Mouse (Mus musculus) left cerebral cortex, adult 8-10 months (tissue): ENCODE data around the gene Vsig2. TPM values are rescaled to one million over a fixed set of nuclear protein-coding genes. Genes with fewer than 3 reads are reported as not detected.
A peak's percentile ranks its signal among the peaks of the same experiment; 100 is the strongest.

Experiments
- DNase-seq, 2 experiments: peaks; one replicate each; pipeline ENCODE4 v3.0.0; 2022; ENCODE audit warnings: low spot score in 2 of 2
- total RNA-seq, 4 experiments: library from RNA; stranded (reverse); gene quantifications; 2 replicates each; pipeline ENCODE4 v1.2.4; 2022

Gene Vsig2
- total RNA-seq, 4 experiments from 2014 or later: 2.8 to 4.6 (median 3.8) TPM

DNA sequence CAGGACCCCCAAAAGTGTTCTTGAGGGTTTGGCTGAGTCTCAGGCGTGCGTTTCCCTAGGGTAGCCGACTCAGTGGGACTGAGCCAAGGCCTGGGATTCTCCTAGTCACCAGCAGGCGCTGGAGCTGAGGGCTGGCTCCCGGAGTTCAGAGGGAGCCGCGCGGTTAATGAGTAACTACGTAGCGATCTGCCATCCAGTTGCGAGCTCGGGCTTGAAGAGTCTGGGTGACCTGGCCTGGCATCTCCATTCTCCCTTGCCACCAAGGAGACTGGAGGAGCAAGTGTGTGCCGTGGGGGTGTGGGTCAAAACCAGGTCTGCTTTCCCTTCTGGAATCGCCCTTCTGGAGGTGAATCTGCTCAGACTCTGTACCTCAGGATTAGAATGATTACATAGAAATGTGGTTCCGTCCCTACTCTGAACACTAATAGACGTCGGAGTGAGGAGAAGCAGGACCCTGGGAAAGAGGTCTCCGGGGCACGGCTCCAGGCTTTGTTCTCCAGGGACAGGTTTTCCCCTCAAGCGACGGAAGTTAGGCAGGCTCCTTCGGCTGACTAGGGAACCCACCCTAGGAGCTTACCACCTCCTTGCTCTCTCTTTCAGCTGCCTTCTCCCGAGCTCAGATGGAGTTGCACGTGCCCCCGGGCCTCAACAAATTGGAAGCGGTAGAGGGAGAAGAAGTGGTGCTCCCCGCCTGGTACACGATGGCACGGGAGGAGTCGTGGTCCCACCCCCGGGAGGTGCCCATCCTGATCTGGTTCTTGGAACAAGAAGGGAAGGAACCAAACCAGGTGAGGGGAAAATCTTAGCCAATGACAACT, 8.0 kb upstream of the Vsig2 start:
- DNase-seq: no peak

DNA sequence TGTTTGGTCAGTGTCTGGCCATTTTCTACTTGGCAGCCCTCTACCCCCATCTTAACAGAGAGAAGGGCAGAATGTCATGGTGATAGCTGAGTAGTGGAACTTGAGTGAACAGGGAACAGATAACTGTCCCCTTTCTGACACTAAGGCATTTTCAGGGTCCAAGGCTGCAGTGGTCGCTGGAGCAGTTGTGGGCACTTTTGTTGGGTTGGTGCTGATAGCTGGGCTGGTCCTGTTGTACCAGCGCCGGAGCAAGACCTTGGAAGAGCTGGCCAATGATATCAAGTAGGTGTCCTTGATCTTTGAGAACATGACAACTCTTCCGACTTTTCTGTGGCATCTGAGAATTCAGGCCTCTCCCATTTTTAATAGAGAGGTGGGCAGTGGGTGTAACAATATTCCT, 2.2 kb upstream of the Vsig2 start:
- no peak for DNase-seq

DNA sequence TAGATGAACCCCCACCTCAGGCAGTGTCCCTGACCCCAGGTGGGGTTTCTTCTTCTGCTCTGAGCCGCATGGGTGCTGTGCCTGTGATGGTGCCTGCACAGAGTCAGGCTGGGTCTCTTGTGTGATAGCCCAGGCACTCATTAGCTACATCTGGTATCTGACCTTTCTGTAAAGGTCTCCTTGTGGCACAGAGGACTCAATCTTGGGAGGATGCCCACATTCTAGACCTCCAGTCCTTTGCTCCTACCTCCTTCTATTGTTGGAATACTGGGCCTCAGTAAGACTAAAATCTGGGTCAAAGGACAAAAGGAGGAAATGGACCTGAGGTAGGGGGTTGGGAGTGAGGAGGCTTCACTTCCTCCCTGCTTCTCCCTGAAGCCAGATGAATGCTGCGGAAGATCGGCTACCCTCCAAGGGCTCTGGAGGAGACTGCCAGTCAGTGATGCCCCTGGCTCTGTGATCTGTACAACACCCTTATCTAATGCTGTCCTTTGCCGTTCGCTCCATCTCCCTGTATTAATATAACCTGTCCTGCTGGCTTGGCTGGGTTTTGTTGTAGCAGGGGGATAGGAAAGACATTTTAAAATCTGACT, 1.3 kb upstream of the Vsig2 start:
- DNase-seq: no peak

DNA sequence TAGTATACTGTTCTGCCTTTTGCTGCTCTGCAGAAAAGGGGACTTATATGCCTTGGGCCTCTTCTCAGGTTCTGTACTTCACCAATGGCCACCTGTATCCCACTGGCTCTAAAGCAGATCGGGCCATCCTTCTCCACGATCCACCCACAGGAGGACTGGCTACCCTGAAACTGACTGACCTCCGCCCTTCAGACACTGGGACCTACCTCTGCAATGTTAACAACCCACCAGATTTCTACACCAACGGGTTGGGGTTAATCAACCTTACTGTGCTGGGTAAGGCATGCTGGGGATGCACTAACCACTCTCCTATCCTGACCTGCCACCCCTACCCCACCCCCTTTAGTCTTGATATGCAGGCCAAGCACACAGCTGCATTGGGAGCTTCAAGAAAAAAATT, 1.2 kb downstream of the Vsig2 start:
- DNase-seq: no peak

DNA sequence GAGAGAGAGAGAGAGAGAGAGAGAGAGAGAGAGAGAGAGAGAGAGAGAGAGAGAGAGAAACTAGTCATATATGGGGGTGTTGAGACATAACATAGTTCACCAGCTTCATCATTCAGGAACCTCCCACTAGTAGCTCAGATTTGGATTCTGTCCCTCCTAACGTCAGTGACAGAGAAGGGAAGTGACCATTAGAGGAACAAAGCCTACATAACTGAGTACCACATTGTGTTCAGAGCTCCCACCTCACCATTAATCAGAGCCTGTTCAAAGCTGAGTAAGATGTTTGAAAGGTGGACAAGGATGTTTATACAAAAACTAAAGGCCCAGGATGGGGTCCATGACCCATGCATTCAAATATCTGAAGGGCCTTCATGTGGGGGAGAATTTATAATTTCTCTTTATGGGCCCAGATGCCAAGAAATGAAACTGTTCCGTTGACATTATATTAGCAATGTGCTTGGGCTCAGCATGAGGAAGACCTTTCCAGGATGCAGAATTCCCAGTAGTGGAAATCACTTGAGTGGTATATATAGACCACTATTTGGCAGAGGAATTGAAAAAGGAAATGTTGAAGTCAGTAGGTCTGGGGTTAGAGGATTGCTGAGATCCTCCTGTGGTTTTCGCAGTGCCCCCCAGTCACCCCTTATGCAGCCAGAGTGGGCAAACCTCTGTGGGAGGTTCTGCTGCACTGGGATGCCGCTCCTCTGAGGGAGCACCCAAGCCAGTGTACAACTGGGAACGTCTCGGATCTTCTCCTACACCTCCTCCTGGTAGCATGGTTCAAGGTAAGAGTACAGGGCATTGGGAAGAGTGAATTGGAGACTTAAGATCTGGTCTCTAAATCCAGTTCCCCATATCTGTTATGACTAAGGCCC, 1.9 kb downstream of the Vsig2 start:
- DNase-seq: no peak

DNA sequence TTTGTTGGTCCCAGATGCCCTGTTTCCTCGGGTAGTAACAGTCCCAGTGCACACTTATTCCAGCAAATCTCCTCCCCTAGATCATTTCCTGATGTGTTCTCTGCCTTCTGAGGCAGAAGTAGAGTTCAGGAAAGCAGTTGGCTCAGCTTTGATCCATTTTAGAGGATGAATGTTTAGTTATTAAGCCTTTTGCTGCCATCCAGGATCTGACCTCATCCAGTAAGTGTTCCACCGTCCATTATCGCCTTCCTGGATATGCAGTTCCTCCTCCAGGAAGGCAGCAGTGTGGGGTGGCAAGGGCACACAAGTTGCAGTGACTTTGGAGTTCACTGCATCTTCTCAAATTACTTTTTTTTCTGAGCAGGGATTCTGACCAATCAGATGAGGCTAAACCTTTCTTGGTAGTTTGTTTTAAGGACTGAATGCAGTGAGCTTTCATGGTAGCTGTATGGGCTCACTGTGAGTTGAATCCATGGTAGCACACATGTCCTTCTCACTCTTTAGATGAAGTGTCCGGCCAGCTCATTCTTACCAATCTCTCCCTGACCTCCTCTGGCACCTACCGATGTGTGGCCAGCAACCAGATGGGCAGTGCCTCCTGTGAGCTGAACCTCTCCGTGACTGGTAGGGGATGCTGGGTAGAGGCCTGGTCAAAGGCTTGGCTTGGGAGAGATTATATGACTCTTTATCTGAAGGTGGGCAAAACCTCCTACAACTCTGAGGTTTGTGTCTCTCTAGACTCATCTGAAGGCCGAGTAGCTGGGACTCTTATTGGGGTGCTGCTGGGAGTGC, 3.0 kb downstream of the Vsig2 start:
- DNase-seq: no peak

GRCm38 (mm10) chr9:37543869-37544440, 4.9 kb downstream of the Vsig2 start:
- DNase-seq: no peak

DNA sequence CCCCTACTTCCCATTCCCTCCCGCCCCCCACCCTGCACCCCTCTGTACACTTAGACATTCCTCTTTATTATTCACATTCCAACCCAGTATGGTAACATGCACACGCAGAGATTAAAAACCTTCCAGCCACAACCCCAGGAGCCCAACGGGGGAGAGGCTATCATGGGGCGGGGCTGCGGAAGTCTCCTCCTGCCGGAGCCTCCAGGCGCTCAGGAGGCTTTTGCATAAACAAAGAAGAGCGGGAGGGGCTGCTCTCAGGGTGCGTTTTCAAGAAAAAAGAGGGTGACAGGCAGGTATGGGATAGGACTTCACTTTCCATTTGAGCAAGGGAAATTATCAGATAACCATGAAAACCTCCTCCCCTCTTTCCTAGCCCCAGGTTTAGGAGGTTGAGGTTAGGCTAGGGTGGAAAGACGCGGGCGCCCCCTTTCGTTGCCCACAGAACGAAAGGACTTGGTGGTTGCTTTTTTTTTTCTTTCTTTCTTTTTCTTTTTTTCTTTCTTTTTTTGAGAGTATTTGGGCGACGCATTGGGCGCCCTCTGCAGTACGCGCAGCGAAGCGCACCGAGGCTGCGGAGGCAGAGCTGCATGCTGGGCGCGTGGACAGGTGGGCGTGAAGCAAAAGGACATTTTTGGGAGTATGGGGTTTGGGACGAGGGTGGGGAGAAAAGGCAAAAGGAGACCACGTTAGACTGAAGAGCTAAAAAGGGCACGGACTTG, 5.6 kb downstream of the Vsig2 start:
- DNase-seq: no peak

DNA sequence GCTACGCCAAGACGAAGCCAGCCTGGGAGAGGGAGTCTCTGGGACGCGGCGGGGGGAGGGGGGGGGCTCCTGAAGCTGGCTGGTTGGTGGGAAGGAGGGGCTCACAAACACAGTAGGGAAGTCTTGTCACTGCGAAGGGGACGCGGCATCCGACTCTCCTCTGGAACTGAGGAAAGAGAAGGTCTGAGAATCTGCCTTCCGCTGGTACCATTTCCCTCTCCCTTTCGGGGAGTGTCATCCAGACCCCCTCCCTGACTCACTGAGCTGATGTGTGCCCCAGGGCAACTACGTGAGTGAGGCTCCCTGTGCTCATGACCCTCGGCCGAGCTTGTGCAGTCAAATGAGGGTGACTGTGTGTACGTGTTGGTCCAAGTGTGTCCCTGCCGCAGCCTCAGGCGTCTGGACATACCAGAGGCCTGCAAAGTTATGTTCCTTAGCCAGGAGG, 6.1 kb downstream of the Vsig2 start:
- DNase-seq: no peak

DNA sequence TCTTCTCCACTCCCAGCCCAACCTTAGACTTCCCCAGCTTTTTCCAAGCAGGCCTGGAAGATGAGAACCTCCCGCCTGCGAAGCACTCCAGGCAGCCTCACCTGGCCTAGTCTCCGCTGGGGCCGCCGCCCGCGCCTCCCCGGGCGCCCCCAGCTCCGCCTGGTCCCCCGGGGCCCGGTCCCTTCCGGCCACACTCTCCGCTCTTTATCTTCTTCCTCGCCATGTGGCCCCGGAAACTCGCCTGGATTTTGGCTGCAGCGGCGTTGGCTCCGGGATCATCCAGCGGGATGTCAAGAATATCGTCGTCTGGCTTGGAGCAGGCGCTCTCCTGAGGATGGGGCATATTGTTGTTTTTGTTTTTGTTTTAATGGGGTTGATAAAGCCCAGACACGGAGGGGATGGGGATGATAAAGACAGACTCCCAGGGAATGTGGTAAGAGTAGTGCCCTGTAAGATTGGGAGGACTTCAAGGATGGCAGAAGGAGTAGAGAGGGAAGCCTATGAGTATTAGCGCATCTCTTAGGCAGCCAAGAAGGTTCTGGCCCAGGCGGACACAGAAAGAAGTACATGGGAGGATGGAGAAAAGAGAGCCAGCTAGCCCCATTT, 6.9 kb downstream of the Vsig2 start:
- no peak for DNase-seq

GRCm38 (mm10) chr9:37546889-37547288, 7.8 kb downstream of the Vsig2 start:
- DNase-seq: no peak

GRCm38 (mm10) chr9:37550435-37550834, 11.4 kb downstream of the Vsig2 start:
- DNase-seq: no peak

- no peak for DNase-seq
These were observed 12.9 kb downstream of the Vsig2 start for GRCm38 (mm10) chr9:37551751-37552531.

DNA sequence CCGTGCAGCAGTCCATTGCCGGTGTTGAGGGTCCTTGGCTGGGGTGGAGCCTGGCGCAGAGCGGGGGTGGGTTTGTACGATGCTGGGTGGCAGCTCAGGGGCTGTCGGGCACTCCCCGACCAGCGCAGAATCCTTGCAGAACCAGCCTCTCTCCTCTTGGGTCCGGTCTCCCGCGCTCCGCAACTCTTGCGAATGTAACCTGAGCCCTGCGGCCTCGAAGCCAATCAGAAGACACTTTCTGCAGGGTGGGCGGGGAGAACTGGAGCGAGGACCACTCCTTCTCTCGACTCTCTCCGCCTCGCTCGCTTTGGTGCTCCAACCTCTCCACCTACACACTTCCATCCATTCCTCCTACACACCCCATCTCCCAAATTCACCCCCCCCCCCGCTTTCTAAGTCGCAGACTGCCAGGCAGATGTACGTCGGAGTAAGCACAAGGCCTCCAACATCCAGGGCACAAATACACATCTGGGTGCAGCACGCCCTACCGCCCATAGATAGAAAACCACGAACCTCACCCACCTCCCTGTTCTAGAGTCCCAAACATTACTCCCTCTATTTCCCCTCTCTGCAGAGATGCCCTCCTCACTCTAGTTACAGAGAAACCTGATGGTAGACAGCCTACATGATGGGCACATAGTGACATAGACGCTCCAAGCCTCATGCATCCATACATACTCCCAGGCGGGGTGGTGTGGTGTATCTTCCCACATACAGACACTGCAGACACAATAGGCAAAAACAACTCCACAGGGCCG, 13.7 kb downstream of the Vsig2 start, which contains the start of gene Nrgn:
Nrgn (minus strand) TSS at position 369 of the 758 bp plus-strand sequence.
- DNase-seq: peak in 1 of 2 experiments; percentile 93

GRCm38 (mm10) chr9:37554279-37554678, 15.2 kb downstream of the Vsig2 start:
- DNase-seq: no peak

- peak in 1 of 2 experiments; percentile 78 for DNase-seq
These were observed 16.0 kb downstream of the Vsig2 start, which contains the start of gene Siae for GRCm38 (mm10) chr9:37554838-37555748. Siae (plus strand) TSS chr9:37555698.

DNA sequence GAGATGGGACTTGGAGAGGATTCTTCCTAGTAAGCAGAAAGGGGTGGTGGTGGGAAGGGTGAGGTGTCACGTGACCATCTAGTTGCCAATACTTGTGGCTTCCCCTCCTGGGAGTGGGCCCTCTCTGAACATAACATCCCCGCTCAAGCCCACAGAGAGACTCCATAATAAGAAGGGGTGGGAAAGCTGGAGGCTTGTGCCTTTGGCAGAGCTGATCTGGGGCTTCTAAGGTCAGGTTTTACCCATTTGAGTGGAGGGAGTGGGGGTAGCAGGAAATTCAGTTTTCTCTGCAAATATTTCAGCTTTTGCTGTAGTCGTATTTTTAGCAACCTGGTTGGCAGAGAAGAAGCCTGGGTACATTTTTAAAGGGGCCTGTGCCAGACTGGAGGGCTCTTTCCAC, 17.3 kb downstream of the Vsig2 start:
- DNase-seq: no peak
